Mouse (Mus musculus) thymus, adult 2 months (tissue): ENCODE measurements around the gene Rgs2. TPM values are rescaled to one million over a fixed set of nuclear protein-coding genes. Genes with fewer than 3 reads are reported as not detected.
A peak's percentile ranks its signal among the peaks of the same experiment; 100 is the strongest.

Experiments used
- DNase-seq: peaks from one replicate; pipeline ENCODE4 v3.0.0; 2021
- H3K27ac ChIP-seq: fragments of 200-500 bp; 2 replicates; pipeline ENCODE4 v1.5.1; 2012; ENCODE audit warnings: low read length, control low read depth; ENCODE audit not compliant: control insufficient read depth, insufficient read depth
- H3K27me3 ChIP-seq: fragments of 200-500 bp; 2 replicates; pipeline ENCODE4 v1.6.1; 2012; ENCODE audit warnings: mild to moderate bottlenecking, low read length, moderate library complexity, mixed read lengths; ENCODE audit not compliant: control insufficient read depth, insufficient read depth
- H3K36me3 ChIP-seq: fragments of 200-500 bp; 2 replicates; pipeline ENCODE4 v1.6.1; 2012; ENCODE audit warnings: mild to moderate bottlenecking, low read length, moderate library complexity; ENCODE audit not compliant: control insufficient read depth, insufficient read depth
- H3K4me1 ChIP-seq: fragments of 200-500 bp; replicated peaks from 2 replicates; pipeline ENCODE4 v1.6.1; 2012; ENCODE audit warnings: low read length; ENCODE audit not compliant: control insufficient read depth, insufficient read depth
- H3K4me3 ChIP-seq: fragments of 200-500 bp; 2 replicates; pipeline ENCODE4 v1.5.1; 2012; ENCODE audit warnings: mild to moderate bottlenecking, low read length, control low read depth, moderate library complexity; ENCODE audit not compliant: control insufficient read depth, insufficient read depth
- CTCF ChIP-seq: fragments of 200-500 bp; IDR thresholded peaks from 2 replicates; pipeline ENCODE4 v1.5.1; 2012; ENCODE audit warnings: mild to moderate bottlenecking, control low read depth, low read length, moderate library complexity, borderline replicate concordance; ENCODE audit not compliant: control insufficient read depth, poor library complexity, insufficient read depth; ENCODE audit errors: extremely low read depth
- POLR2A ChIP-seq: fragments of 200-500 bp; IDR thresholded peaks from 2 replicates; pipeline ENCODE4 v1.6.1; 2012; ENCODE audit warnings: mild to moderate bottlenecking, low read length, control low read depth, moderate library complexity; ENCODE audit not compliant: control insufficient read depth, poor library complexity, insufficient read depth; ENCODE audit errors: extremely low read depth
- WGBS: fragments of 180-500 bp; shearing (Covaris S2); methylation state at CpG from one replicate; pipeline ENCODE4 v1.1.7; 2018; 5-methylcytosine and 5-hydroxymethylcytosine counted together
- polyA plus RNA-seq: library from polyadenylated mRNA; depleted of rRNA; stranded (reverse); fragments of >200 nt; gene quantifications from 2 replicates; pipeline ENCODE4 v1.2.3, GENCODE M21; 2012

The Rgs2 gene
- polyA plus RNA-seq, 1 experiment = 5.9 TPM

- Histone ChIP-seq H3K27ac (no peak overlapping the region), H3K4me3 (no peak overlapping the region), H3K4me1 (no peaks in the 10 kb centered on the region), H3K27me3 (no peaks in the 10 kb centered on the region), H3K36me3 (no peaks in the 10 kb centered on the region)
- TF ChIP-seq POLR2A (no peak), CTCF (no peak)
- no peak for DNase-seq
Measured at GRCm38 (mm10) chr1:144013913-144014312, 10.0 kb upstream of the Rgs2 start.

- DNase-seq = no peak
- H3K27me3 ChIP-seq = no peaks in the 10 kb centered on the region
- peaks cover 2% of the 10 kb centered on the region; the same call in 1 of the 2 replicates for H3K36me3 ChIP-seq
- 14% methylated on average over 6 of the region's 6 CpGs for WGBS
- no peak overlapping the region for H3K27ac ChIP-seq
- H3K4me3 ChIP-seq = no peak overlapping the region
- peaks cover 7% of the 10 kb centered on the region; the same call in 1 of the 2 replicates for H3K4me1 ChIP-seq
- TF ChIP-seq CTCF (no peak), POLR2A (no peak)
Measured at GRCm38 (mm10) chr1:144007341-144007740, 3.4 kb upstream of the Rgs2 start.

DNA sequence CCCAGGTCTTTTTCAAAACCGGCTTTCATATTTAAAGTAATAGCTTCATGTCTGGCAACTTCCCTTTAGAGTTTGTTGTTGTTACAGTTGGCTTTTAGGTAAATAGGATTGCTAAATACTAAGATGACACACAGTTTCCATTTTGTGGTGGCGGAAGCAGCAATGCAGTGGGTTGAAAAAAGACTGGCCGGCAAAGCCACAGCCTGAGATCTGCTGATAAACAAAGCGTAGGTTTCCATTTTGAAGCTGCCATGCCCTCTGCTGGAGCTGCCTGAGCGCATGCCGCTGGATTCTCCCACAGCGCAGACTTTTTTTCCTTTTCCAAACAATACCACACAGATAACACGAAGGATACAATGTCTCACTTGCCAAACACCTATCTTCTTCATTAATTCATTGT lies 2.6 kb upstream of the Rgs2 start:
- peak; percentile 61 for DNase-seq
- Histone ChIP-seq H3K4me1 (peaks cover 7% of the 10 kb centered on the region; the same call in 1 of the 2 replicates), H3K27ac (no peak overlapping the region), H3K4me3 (no peak overlapping the region), H3K36me3 (peaks cover 10% of the 10 kb centered on the region), H3K27me3 (no peaks in the 10 kb centered on the region)
- no peak for TF ChIP-seq POLR2A
- peak; percentile 77 for TF ChIP-seq CTCF
- 2% methylated on average over 8 of the region's 8 CpGs for WGBS

DNA sequence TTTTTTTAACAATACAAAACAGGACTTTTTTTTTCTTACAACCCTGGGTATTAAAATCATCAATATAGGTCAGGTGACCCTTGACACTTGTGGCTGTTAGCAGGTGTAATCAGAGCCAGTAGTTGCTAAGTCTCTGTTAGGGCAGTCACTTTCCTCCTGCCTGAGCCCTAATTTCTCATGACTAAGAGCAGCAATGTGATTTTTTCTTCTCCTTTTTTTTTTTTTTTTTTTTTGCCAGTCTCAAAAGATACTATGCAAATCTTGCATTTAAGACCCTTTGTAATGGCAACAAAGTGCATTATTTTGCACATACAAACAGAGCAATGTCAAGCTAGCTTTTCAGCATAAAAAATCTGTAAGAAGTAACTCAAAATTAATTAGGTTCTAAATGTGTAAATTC lies 1.7 kb upstream of the Rgs2 start:
- no peak for TF ChIP-seq CTCF
- no peak for TF ChIP-seq POLR2A
- Histone ChIP-seq H3K27ac (no peak overlapping the region), H3K4me3 (no peak overlapping the region), H3K36me3 (peaks cover 14% of the 10 kb centered on the region), H3K4me1 (peaks cover 7% of the 10 kb centered on the region; the same call in 1 of the 2 replicates), H3K27me3 (no peaks in the 10 kb centered on the region)
- DNase-seq = no peak

GRCm38 (mm10) chr1:144004741-144005140 lies 780 bp upstream of the Rgs2 start:
- H3K27ac ChIP-seq = no peak overlapping the region
- H3K27me3 ChIP-seq = no peaks in the 10 kb centered on the region
- H3K4me1 ChIP-seq = peaks cover 7% of the 10 kb centered on the region; the same call in 1 of the 2 replicates
- DNase-seq = peak; percentile 15
- 18% methylated on average over 9 of the region's 9 CpGs for WGBS
- peaks cover 14% of the 10 kb centered on the region for H3K36me3 ChIP-seq
- TF ChIP-seq POLR2A = no peak
- no peak for TF ChIP-seq CTCF
- H3K4me3 ChIP-seq = no peak overlapping the region

- Histone ChIP-seq H3K36me3 (peaks cover 14% of the 10 kb centered on the region), H3K4me1 (peaks cover 7% of the 10 kb centered on the region; the same call in 1 of the 2 replicates), H3K4me3 (peak overlapping the region; percentile 79), H3K27ac (peak overlapping the region; percentile 27; the same call in 1 of the 2 replicates), H3K27me3 (no peaks in the 10 kb centered on the region)
- no peak for TF ChIP-seq POLR2A
- no peak for TF ChIP-seq CTCF
- 1% methylated on average over 10 of the region's 10 CpGs for WGBS
- no peak for DNase-seq
Measured at GRCm38 (mm10) chr1:144003416-144003815, 545 bp downstream of the Rgs2 start.

- Histone ChIP-seq H3K27ac (no peak overlapping the region), H3K27me3 (no peaks in the 10 kb centered on the region), H3K4me3 (no peak overlapping the region), H3K4me1 (peaks cover 7% of the 10 kb centered on the region; the same call in 1 of the 2 replicates), H3K36me3 (peaks cover 14% of the 10 kb centered on the region)
- whole genome bisulfite sequencing = 28% methylated on average over 4 of the region's 4 CpGs
- TF ChIP-seq CTCF = no peak
- TF ChIP-seq POLR2A = no peak
- no peak for DNase-seq
Measured at GRCm38 (mm10) chr1:144002715-144003066, 1.3 kb downstream of the Rgs2 start.
